In genomic region chr9:43065231-43065630, GRCm38 (mm10) we compare ENCODE assay signal across 18 mouse cellular contexts. TPM values are rescaled to one million over a fixed set of nuclear protein-coding genes. Genes with fewer than 3 reads are reported as not detected.
"Had no signal": no experiment of that assay in that cellular context is flagged by ENCODE, and none has a peak within 500 bp of the region (broad histone marks: within the 10 kb centered on the region; RNA-seq: fewer than 3 reads in every experiment).

No protein-coding gene starts in this region.

- H3K4me3 ChIP-seq: neural tube, embryonic 12.5 days; neural tube, embryonic 13.5 days; neural tube, embryonic 15.5 days; stomach, embryonic 15.5 days had no signal

- H3K36me3 ChIP-seq: neural tube, embryonic 12.5 days; neural tube, embryonic 13.5 days; neural tube, embryonic 15.5 days; stomach, embryonic 15.5 days had no signal

- H3K27me3 ChIP-seq: neural tube, embryonic 12.5 days; neural tube, embryonic 13.5 days; neural tube, embryonic 15.5 days; stomach, embryonic 15.5 days had no signal

- H3K9ac ChIP-seq: neural tube, embryonic 12.5 days; neural tube, embryonic 13.5 days; neural tube, embryonic 15.5 days; stomach, embryonic 15.5 days had no signal

- H3K27ac ChIP-seq: neural tube, embryonic 12.5 days; neural tube, embryonic 13.5 days; neural tube, embryonic 15.5 days; stomach, embryonic 15.5 days; stomach, postnatal 0 days had no signal

- H3K9me3 ChIP-seq: neural tube, embryonic 12.5 days; neural tube, embryonic 13.5 days; neural tube, embryonic 15.5 days; stomach, embryonic 15.5 days had no signal

- DNase-seq: retina, postnatal 1 day; right cerebral cortex, adult 18-20 months; right cerebral cortex, postnatal 14 days; right cerebral cortex, postnatal 25 days; right cerebral cortex, postnatal 4 days; spleen, adult 18-20 months; thymus, adult 18-20 months; thymus, adult 2 months; thymus, postnatal 14 days; thymus, postnatal 25 days; thymus, postnatal 36 days; thymus, postnatal 4 days had no signal

- H3K4me2 ChIP-seq: neural tube, embryonic 12.5 days; neural tube, embryonic 13.5 days; neural tube, embryonic 15.5 days; stomach, embryonic 15.5 days had no signal

RNA-seq across cellular contexts. Expression of gene Tmem136, which starts 51.1 kb away (rescaled TPM):
- total RNA-seq: neutrophil, adult 5-6 weeks had no signal
